Mouse (Mus musculus): ENCODE data around the gene Sufu. TPM values are rescaled to one million over a fixed set of nuclear protein-coding genes. Genes with fewer than 3 reads are reported as not detected.

Gene Sufu
- polyA plus RNA-seq, 1 experiment from 2014 or later: 32.8 TPM

DNA sequence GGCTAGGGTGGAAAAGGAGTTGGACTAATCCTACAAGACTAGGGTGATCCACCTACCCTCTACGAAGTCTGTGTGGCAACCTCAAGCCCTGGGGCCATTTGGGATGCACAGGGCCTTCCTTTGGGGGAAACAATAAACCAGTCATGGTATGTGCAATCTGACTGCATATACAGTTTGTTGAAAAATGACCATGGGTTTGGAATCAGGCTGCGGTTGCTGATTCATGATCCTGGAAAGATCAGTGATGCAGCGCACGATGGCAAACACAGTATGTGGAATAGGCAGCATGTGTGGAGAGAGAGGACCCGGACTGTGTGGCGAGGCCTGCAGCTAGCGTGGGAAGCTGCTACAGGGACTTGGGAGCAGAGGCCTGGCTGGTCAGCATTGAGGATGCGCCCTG is 58.9 kb downstream of the Sufu start:
- Histone ChIP-seq H3K9me3 (no peaks in the 10 kb centered on the region), H3K27ac (peak overlapping the region; percentile 59; the same call in 1 of the 2 replicates), H3K36me3 (peaks cover 82% of the 10 kb centered on the region), H3K9ac (no peak overlapping the region), H3K27me3 (no peaks in the 10 kb centered on the region), H3K4me2 (no peak overlapping the region), H3K4me3 (no peak overlapping the region), H3K4me1 (peaks cover 12% of the 10 kb centered on the region)
- 85% methylated on average over 8 of the region's 8 CpGs for WGBS
- ATAC-seq (ENCODE audit: insufficient number of reproducible peaks, low FRiP score, low TSS enrichment, low read depth): no peak

DNA sequence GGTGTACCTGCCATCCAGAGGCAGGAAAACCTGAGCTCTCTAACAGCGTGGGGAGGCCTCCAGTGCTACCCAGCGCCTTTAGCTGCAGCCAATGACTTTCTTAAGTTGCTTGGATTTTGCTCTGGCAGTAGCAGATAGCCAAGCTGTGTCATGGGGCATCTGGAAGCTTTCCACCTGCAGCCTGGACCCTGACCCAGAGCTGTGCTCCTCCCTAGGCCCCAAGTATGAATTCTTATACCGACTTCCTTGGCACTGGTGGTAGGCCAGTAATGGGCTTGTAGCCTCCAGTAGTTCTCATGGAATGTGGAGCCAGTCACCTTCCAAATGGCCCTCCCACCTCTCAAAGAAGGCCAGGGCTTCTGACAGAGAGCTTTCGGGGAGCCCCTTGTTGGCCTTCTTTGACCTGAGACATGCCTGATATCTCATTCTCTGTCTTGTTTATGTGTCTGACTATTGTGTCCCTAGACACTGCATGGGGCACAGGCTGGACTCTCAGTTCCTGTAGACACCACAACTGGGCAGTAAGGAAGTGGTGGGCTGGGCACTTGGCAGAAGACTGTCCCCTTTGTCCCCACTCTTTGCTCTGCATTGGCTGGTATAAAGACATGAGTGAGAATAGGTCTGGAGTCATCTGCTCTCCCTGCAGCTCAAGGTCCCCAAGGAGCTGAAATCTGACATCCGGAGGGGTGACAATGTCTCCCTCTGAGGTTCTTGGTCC is 59.5 kb downstream of the Sufu start:
- Histone ChIP-seq H3K4me1 (peaks cover 12% of the 10 kb centered on the region), H3K4me2 (no peak overlapping the region), H3K4me3 (no peak overlapping the region), H3K9me3 (no peaks in the 10 kb centered on the region), H3K9ac (no peak overlapping the region), H3K27ac (peak overlapping the region; percentile 59; the same call in 1 of the 2 replicates), H3K36me3 (peaks cover 82% of the 10 kb centered on the region), H3K27me3 (no peaks in the 10 kb centered on the region)
- 81% methylated on average over 5 of the region's 5 CpGs for WGBS
- no peak for ATAC-seq (ENCODE audit: insufficient number of reproducible peaks, low FRiP score, low TSS enrichment, low read depth)

GRCm38 (mm10) chr19:46457798-46458197 is 61.1 kb downstream of the Sufu start:
- H3K9ac ChIP-seq: no peak overlapping the region
- H3K4me2 ChIP-seq: no peak overlapping the region
- 71% methylated on average over 5 of the region's 5 CpGs for WGBS
- H3K4me3 ChIP-seq: no peak overlapping the region
- no peaks in the 10 kb centered on the region for H3K9me3 ChIP-seq
- H3K4me1 ChIP-seq: peaks cover 4% of the 10 kb centered on the region
- no peak overlapping the region for H3K27ac ChIP-seq
- peaks cover 93% of the 10 kb centered on the region for H3K36me3 ChIP-seq
- H3K27me3 ChIP-seq: no peaks in the 10 kb centered on the region
- ATAC-seq (ENCODE audit: insufficient number of reproducible peaks, low FRiP score, low TSS enrichment, low read depth): no peak

DNA sequence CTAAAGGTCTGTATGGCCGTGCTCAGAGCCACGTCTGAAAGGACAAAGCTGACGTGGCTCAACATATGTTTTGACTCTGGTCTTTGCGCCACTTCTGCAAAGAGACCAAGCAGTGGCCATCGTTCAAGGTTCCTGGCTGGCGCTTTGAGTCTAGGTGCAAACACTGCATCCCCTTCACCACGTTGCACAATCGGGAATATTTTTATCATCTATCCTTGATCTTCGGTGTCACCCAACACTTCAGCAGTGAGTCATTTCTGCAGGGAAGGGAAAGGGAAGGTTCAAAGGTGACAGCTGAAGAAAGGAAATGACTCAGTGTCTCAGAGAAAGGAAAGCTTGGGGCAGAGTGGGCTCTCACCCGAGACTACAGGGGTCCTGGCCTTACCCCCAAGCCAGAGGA is 62.6 kb downstream of the Sufu start:
- Histone ChIP-seq H3K27ac (0 out of 2 replicates have a peak overlapping the region, but pooled peaks have one; percentile 27), H3K4me1 (peaks cover 4% of the 10 kb centered on the region)
- ATAC-seq (ENCODE audit: insufficient number of reproducible peaks, low FRiP score, low TSS enrichment, low read depth): no peak

DNA sequence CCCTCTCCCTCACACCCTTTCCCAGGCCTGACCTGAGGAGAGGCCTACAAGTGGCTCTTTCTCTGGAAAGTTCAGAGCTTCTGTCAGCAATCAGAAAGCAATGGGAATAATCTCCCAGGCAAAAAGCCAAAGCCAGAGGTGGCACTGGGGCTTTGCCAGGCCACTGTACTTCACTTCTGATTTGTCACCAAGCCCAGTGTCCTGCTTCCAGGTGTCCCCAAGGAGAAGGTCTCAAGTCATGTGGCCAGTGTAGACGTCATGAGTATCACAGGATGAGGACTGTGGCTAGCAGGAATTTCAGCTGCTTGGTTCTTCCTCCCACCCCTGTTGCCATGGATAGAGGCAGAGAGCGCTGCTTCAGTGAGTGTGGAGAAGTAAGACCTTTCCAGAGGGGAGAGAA is 63.2 kb downstream of the Sufu start:
- H3K36me3 ChIP-seq: peaks cover 81% of the 10 kb centered on the region
- no peaks in the 10 kb centered on the region for H3K27me3 ChIP-seq
- H3K9ac ChIP-seq: no peak overlapping the region
- ATAC-seq (ENCODE audit: insufficient number of reproducible peaks, low FRiP score, low TSS enrichment, low read depth): no peak
- H3K4me3 ChIP-seq: no peak overlapping the region
- 85% methylated on average over 2 of the region's 2 CpGs for WGBS
- no peak overlapping the region for H3K4me2 ChIP-seq
- H3K9me3 ChIP-seq: no peaks in the 10 kb centered on the region
- peaks cover 4% of the 10 kb centered on the region for H3K4me1 ChIP-seq
- H3K27ac ChIP-seq: no peak overlapping the region

More for the DNA sequence above, 62.6 kb downstream of the Sufu start:
- WGBS: 75% methylated on average over 10 of the region's 10 CpGs
- peaks cover 87% of the 10 kb centered on the region for H3K36me3 ChIP-seq
- H3K9ac ChIP-seq: no peak overlapping the region
- H3K9me3 ChIP-seq: no peaks in the 10 kb centered on the region
- H3K4me3 ChIP-seq: no peak overlapping the region
- no peak overlapping the region for H3K4me2 ChIP-seq
- H3K27me3 ChIP-seq: no peaks in the 10 kb centered on the region

GRCm38 (mm10) chr19:46462574-46462973 is 65.9 kb downstream of the Sufu start:
- Histone ChIP-seq H3K9ac (no peak overlapping the region), H3K4me2 (no peak overlapping the region), H3K9me3 (no peaks in the 10 kb centered on the region), H3K27ac (no peak overlapping the region), H3K4me3 (no peak overlapping the region), H3K27me3 (no peaks in the 10 kb centered on the region), H3K36me3 (peaks cover 64% of the 10 kb centered on the region), H3K4me1 (no peaks in the 10 kb centered on the region)
- no peak for ATAC-seq (ENCODE audit: insufficient number of reproducible peaks, low FRiP score, low TSS enrichment, low read depth)
- WGBS: 73% methylated on average over 3 of the region's 3 CpGs

DNA sequence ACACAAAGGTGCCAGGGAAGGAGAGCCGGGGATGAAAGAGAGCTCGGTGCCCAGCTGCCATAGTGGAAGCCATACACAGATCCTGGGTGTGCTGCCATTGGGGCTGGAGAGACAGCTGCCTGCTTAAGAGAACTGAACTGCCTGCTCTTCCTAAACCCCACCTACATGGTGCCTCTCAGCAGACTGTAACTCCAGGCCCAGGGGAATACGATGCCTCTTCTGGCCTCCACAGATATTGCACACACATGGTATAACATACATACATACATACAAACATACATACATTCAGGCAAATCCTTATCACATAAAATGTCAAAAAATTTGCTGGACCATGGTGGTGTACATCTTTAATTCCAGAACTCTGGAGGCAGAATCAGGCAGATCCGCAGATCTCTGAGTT is 66.8 kb downstream of the Sufu start:
- ATAC-seq (ENCODE audit: insufficient number of reproducible peaks, low FRiP score, low TSS enrichment, low read depth): no peak
- H3K27ac ChIP-seq: no peak overlapping the region
- H3K4me1 ChIP-seq: no peaks in the 10 kb centered on the region
- no peaks in the 10 kb centered on the region for H3K27me3 ChIP-seq
- WGBS: 97% methylated on average over 4 of the region's 4 CpGs
- H3K4me2 ChIP-seq: no peak overlapping the region
- H3K4me3 ChIP-seq: no peak overlapping the region
- no peak overlapping the region for H3K9ac ChIP-seq
- peaks cover 64% of the 10 kb centered on the region for H3K36me3 ChIP-seq
- no peaks in the 10 kb centered on the region for H3K9me3 ChIP-seq

DNA sequence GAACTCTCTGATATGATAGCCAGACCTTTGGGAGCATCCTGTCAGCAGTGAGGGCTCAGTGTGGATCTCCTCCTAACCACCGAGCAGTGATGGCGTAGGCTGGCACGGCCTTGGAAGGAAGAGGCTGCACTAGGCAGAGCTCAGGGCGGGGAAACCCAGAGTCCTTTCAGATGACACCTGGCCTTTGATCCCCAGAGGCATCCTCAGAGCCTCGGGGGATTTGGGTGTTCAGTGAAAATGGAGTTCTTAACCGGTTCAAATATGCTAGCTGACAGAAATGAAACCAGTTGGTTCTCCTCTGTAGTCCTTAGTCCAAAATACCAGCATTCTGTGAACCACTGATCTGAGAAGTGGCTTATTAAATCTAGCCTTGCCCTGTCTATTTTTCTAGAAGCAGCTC is 69.5 kb downstream of the Sufu start:
- H3K27me3 ChIP-seq: no peaks in the 10 kb centered on the region
- H3K36me3 ChIP-seq: peaks cover 44% of the 10 kb centered on the region
- H3K9ac ChIP-seq: no peak overlapping the region
- no peak overlapping the region for H3K27ac ChIP-seq
- H3K4me1 ChIP-seq: peaks cover 14% of the 10 kb centered on the region
- H3K4me2 ChIP-seq: no peak overlapping the region
- WGBS: 75% methylated on average over 6 of the region's 6 CpGs
- no peak for ATAC-seq (ENCODE audit: insufficient number of reproducible peaks, low FRiP score, low TSS enrichment, low read depth)
- H3K9me3 ChIP-seq: no peaks in the 10 kb centered on the region
- no peak overlapping the region for H3K4me3 ChIP-seq

- no peak overlapping the region for H3K4me3 ChIP-seq
- no peak overlapping the region for H3K9ac ChIP-seq
- no peaks in the 10 kb centered on the region for H3K27me3 ChIP-seq
- no peak for ATAC-seq (ENCODE audit: insufficient number of reproducible peaks, low FRiP score, low TSS enrichment, low read depth)
- peaks cover 24% of the 10 kb centered on the region for H3K4me1 ChIP-seq
- H3K27ac ChIP-seq: no peak overlapping the region
- 61% methylated on average over 3 of the region's 3 CpGs for WGBS
- H3K9me3 ChIP-seq: no peaks in the 10 kb centered on the region
- no peak overlapping the region for H3K4me2 ChIP-seq
- H3K36me3 ChIP-seq: peaks cover 37% of the 10 kb centered on the region
Measured at GRCm38 (mm10) chr19:46467051-46467503, 70.4 kb downstream of the Sufu start.

GRCm38 (mm10) chr19:46470364-46471240 is 73.9 kb downstream of the Sufu start:
- no peak overlapping the region for H3K9ac ChIP-seq
- H3K4me2 ChIP-seq: no peak overlapping the region
- H3K4me3 ChIP-seq: no peak overlapping the region
- 31% methylated on average over 17 of the region's 17 CpGs for WGBS
- H3K4me1 ChIP-seq: peaks cover 27% of the 10 kb centered on the region
- ATAC-seq (ENCODE audit: insufficient number of reproducible peaks, low FRiP score, low TSS enrichment, low read depth): no peak
- H3K27me3 ChIP-seq: no peaks in the 10 kb centered on the region
- peak overlapping the region; percentile 76 for H3K27ac ChIP-seq
- H3K36me3 ChIP-seq: peaks cover 51% of the 10 kb centered on the region
- no peaks in the 10 kb centered on the region for H3K9me3 ChIP-seq

DNA sequence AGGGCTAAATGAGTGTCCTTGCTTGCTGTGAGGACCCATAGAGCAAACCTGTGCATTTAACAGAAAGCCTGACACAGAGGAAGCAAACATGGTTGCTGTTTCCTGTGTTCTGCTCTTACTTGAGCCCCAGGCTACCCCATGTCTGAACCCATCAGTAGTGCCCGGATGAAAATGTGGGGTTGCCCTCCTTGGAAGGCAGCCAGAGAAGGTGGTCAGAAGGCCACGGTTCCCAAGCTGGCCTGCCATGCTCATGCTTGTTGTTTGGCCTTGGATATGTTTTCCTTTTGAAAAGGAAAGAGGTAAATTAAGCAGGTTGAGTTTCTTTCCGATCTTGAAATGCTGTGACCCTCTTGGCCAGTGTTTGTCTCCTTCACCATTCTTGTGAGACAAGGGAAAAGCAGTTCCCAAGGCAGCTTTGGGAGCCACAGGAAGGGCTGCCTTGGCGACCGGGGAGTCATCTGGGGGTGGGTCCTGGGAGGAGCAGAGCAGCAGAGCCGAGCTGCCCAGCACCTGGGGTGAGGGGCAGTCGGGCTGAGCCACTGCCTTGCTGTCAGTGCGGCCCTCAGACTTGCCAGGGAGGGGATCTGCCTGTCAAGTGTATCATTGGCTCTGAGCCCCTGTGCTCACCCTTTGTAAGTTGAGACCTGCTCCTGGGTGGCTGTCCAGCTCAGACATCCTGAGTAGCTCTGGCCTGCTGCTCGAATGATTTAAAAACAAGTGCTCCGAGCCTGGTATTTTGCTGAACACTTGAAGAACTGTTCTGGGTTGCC is 74.8 kb downstream of the Sufu start:
- H3K9me3 ChIP-seq: no peaks in the 10 kb centered on the region
- no peak for ATAC-seq (ENCODE audit: insufficient number of reproducible peaks, low FRiP score, low TSS enrichment, low read depth)
- H3K27me3 ChIP-seq: no peaks in the 10 kb centered on the region
- peaks cover 54% of the 10 kb centered on the region for H3K36me3 ChIP-seq
- H3K4me1 ChIP-seq: peaks cover 32% of the 10 kb centered on the region
- peak overlapping the region; percentile 76 for H3K27ac ChIP-seq
- 17% methylated on average over 10 of the region's 10 CpGs for WGBS
- no peak overlapping the region for H3K9ac ChIP-seq
- H3K4me2 ChIP-seq: no peak overlapping the region
- no peak overlapping the region for H3K4me3 ChIP-seq
